Mouse (Mus musculus) hindlimb bud, embryonic 11.5 days (tissue): Measurements from ENCODE around the gene Adgrd1.

Experiments used
- DNase-seq: peaks from one replicate; pipeline ENCODE4 v3.0.0-alpha.2; 2012; ENCODE audit warnings: low read depth, low spot score; ENCODE audit errors: extremely low spot score

Gene Adgrd1

DNA sequence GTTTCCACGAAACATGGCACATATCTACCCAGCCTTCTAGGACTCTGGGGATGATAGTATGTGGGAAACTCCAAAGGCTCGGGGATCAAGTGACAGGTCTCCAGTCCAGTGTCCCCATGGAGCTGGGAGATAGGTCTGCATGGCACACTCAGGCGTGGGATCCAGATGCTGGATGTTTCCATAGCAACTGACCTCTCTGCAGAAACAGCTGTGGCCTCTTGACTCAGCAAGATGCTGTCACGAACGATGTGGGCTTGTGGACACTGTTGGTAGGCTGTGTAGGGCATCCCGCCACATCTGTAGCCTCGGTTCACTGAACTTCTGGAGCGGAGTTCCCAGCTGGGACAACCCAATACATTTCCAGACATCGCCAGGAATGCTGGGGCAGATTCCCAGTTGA is 51.9 kb downstream of the Adgrd1 start:
- no peak for DNase-seq

DNA sequence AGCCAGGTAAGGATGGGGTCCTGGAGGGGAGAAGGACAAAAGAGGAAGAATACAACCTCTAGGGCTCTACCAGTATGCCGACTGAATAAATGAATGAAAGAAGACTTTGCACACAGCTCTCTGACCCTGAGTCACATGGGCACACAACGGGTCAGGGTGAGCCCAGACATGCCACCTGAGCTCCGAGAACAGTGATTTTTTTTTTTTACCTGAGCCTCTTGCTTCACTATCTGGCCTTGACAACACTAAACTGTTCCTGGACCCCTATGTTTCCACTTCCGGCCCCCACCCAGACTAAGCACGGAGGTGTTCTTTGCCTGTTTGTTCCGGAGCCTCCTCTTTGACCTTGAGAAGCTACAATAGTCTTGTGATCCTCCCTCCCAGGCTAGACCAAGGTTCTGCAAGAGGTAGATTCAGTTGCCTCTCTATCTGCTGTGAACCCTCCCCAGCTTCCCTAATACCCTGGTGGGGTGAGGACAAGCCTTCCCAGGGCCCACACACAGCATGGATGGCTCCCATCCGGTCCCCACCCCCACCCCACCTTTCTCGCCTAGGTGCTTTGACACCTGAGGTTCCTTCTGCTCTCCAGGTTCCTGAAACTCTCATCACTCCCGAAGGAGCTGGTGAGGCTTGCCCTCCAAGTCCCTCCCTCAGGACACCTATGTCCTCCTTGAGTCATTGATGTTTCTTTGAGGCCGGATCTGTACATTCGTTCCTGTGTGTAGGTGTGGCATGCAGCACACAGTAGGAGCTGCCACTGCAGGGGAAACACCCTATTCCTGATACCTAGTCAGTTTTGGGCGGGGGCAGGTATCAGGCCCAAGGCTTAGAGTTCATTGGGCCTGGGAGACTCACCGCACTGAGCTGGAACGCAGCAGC is 58.7 kb downstream of the Adgrd1 start:
- DNase-seq: no peak

DNA sequence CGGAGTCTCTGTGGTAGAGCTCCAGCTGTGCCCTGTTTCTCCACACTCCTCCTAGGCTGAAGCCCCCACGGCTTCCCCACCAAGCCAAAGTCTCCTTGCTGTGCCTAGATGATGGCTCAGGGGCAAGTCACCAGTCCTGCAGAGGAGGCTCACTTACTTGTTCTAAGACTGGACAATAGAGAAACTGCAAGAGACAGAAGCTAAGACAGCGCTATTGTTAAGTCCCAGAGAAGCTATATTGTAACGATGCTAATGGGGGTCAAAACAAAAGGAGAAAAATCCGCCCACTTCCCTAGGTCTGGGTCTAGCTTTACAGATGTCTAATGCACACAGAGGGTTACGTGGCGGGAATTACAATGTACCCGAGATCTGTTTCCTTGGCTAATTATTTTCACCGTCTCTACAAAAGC is 59.4 kb downstream of the Adgrd1 start:
- no peak for DNase-seq

DNA sequence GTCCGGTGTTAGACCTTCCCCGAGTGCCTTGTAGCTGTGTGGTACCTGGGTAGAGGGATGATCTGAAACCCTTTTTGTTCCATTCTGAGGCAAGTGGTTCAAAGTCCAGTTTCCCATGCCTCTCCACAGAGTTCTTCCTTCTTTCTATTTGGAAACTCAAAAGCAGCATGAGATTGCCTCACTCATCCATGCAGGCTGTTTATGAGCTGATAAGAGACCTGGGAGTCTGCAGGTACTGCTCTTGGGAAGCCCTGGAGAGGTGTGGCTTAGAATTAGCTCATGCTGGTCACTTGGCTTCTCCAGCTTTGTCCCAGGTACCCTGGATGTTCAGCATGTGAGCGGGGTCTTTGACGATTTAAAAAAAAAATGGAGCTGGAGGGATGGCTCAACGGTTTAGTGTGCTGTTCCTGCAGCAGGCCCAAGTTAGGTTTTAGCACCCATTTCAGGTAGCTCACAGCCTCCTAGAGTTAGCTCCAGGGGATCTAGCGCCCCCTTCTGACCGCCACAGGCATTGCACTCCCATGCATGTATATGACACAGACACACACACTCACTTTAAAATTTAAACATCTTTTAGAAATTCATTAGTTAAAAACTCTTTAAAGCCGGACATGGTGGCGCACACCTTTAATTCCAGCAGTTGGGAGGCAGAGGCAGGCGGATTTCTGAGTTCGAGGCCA is 65.0 kb downstream of the Adgrd1 start:
- DNase-seq: no peak

DNA sequence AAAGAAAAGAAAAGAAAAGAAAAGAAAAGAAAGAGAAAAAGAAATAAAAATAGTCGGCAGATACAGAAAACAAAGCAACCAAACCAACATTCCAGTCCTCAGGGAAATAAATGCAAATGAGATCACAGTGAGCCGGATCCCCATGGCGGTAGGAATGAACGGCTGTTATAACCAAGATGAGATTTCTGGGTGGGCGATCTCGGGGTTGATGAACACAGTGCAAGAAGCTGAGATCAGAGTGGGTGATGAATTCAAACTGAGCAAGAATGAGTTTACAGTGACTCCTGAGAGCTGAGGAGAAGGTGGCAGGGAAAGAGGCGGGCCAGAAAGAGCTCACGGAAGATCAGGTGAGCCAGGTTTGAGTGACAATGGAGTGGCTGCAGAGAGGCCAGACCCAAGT is 66.9 kb downstream of the Adgrd1 start:
- DNase-seq: no peak

DNA sequence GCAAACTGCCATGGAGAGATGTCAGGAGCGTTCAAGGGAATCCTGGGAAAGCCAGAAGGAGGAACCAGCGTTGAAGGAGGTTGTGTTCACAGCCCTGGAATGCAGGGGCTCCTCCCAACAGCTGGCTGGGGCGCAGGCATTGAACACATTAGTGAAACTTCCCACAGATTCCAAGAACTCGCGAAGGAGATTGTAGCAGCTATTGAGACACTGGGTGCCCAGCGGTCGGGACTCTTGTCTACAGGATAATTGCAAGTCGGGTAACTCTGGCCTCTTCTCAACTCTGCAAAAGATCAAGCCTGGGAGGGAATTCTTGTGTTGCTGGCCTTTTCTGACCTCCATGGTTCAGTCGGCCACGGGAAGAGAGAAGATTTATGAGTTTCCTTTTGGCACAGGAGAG is 67.5 kb downstream of the Adgrd1 start:
- DNase-seq: no peak

DNA sequence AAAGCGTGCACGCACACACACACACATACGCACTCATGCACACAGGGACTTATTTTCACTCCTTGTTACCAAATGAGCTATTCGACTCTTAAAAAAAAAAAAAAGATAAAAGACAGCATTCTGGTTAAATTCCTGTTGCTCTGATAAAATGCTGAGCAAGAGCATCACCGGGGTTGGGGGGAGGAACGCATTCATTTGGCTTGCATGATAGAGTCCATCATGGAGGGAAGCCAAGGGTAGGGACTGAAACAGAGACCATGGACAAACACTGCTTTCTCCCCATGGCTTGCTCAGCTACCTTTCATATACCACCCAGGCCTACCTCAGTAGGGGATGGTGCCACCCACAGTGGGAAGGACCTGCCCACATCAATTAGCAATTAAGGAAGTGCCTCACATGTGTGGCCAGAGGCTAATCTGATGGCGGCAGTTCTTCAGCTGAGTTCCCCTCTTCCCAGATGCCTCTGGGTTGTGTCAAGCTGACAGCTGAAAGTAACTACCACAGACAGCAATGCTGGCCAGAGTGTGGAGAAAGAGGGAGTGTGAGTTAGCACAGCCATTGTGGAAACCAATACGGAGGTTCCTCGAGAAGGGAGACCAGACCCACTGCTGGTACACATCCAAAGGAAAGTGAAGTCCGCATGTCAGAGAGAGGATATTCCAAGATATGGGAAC is 68.5 kb downstream of the Adgrd1 start:
- DNase-seq: no peak

DNA sequence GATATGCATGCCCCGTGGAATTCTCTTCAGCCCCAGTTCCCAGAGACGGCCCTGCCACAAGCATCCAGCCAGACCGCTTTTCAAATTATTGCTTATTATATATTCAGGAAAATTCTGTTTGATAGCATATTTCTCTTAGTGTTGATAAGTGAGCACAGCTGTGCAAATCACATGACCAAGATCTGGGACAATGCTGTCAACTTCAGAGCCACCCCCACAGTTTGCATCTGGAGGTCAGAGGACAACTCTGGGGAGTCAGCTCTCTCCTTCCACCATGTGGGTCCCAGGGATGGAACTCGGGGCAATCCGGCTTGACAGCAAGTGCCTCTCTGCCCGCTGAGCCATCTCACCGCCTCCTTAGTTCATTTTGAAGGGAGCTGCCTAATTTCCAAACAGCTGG is 69.0 kb downstream of the Adgrd1 start:
- no peak for DNase-seq

DNA sequence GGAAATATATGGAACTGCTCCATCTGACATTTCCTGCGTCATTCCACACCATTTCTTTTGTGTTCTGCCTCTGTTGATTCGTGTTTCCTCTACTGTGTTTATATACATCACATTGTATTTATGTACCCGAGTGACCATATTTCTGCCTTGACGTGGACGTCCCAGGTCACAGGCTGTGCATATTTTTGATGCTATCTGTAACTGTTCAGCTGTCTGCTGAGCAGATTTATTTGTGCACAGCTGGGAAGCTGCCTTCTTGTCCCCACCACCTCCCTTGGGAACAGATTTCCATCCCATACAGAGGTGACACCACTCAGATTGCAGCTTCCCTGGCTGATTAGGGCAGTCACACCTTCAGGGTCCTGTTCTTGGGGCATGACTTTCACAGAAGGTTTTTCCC is 72.5 kb downstream of the Adgrd1 start:
- DNase-seq: no peak

DNA sequence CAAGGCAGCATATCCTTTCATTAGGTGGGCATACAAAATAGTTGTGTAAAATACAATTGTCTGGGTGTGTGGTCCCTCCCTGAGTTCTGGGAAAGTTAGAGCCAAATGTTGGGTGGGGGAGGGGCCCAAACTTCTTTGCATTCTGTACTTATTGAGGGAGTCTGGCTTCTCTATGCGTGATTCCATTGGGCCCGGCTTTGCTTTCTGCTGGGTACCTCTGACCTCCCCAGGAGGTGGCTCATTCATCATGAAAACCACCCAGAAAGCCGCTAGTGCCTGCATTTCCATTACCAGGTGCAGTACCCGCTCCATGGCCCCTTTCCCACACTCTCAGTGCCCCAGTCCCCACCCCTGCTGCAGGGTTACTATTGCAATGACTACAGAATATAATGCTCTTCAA is 73.0 kb downstream of the Adgrd1 start:
- no peak for DNase-seq

DNA sequence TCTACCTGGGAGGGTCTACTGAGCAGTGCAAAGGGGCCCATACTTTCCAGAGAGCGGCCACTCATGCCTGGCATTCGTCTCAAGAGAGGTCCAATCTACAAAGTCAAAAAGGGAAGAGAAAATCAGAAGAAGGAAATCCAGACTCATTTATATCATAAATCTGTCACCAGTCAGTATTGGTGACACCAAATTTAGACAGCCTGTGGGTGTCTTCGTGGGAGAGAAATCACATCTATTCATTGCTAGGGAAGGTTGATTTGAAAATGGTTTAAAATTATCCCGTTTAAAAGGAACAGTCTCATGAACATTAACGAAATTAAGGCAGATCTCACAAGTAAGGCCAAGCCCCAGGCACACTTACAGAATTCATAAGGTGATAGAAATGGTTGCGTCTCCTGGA is 76.0 kb downstream of the Adgrd1 start:
- no peak for DNase-seq

DNA sequence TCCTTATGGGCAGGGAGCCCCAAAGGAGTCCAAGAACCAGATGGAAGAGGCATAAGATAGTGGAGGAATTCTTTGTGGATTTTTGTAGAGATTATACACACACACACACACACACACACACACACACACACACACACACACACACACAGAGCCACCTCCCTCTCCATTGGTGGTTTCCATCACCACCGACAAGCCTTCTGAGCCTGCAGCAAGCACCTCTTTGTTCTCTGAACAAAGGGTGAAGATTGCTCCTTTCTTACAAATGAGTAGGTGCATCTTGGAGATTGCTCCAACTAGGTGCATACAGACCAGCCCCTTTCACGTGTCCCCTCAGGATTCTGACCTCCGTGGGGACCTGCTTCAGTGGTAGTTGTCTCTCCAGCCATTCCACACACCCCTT is 79.4 kb downstream of the Adgrd1 start:
- no peak for DNase-seq

DNA sequence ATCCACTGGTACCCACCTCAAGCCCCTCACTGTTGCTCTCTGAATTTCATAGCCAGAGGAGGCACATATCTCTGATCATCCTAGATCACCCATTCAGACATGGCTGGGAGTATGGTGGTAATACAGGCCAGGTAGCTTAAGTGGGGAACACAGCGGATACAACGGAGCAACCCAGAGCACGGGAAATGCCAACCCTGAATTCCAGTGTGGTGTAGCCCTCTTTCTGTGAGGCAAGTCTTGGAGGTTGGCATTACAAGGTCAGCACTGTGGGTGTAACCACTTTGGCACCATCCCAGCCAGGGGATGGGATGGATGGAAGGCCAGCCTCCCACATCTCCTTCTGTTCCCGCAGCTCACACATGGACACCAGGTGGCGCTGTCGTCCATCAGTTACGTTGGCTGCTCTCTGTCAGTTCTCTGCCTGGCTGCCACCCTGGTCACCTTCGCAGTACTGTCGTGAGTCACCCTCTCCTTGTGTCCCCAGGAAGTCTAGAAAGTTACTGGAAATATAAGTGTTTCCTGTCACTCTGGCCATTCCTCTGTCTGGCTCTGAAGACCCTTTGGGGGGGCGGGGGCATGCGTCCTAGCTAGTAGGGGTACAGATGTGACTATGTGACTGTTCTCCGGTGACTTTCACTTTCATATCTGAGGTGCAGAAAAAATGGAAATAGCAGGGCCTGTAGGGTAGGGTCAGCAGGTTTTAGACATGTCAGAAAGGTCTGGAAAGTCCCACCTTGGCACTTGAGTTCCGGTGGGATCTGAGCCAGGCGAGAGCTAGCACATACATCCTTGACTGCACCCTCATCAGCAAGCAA is 81.4 kb downstream of the Adgrd1 start:
- no peak for DNase-seq

DNA sequence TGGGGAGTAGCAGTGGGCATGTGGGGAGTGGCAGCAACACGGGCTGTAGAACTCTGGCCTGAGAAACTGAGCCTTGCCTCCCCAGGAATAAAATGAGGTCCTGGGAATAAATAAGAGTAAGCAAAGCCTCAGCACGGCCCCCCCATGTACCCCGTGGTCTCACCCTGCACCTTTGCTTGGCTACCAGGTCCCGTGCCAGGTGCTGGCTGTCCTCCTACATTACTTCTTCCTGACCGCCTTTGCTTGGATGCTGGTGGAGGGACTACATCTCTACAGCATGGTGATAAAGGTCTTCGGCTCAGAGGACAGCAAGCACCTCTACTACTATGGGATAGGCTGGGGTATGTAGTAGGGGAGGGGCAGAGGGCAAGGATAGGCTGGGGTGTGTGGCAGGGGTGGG is 82.8 kb downstream of the Adgrd1 start:
- no peak for DNase-seq

DNA sequence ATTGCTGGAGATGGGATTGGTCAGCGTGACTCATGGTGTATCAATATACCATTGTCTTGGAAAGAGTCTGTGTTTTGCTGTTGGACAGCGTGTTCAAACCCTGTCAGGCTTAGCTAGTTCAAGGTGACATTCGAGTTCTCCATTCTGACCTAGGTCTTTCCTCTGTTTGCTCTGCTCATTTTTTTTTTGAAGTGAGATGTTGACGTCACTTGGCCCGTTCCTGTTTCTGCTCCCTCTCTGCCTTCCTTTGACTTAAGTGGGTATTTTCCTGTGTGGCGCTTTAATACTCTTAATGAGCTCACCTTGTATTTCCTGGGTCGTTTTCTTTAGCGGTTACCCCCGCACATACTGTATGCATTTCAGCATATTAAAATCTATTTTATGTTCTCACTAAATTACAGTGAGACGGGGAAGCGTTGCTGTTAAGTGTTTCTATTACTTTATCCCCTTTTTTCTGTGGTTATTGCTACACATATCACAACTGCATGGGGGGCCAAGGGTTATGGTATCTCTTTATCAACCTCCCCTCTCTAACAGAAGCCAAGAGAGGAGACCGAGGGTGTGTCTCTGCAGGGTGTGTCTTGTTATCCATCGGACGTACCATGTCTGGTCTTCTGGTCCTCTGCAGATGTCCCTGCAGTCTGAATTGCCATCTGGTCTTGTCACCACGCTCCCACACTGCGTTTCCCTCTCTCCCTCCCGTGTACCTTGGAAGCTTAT is 83.6 kb downstream of the Adgrd1 start:
- DNase-seq: no peak

DNA sequence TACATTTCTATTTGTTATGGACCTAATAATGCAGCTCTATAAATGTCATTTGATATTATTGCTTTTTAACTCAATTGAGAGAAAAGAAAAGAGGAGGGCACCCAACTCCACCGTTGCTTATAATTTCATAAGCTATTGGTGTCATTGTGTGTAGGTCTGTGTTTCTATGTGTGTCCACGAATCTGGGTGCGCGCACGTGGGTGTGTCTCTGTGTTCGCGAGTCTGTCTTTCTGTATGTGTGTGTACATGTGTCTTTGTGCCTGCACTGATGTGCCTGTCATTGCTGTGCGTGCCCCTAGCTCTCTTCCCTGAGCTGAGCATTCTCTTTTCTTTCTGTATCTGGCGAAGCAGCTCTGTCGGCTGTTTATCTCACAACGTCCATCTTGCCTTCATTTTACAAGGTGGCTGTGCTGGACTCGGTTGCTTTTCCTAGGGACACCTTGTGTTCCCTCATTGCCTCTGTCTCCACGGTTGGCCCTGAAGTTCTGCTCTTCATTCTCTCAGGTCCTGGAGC is 84.2 kb downstream of the Adgrd1 start:
- no peak for DNase-seq

DNA sequence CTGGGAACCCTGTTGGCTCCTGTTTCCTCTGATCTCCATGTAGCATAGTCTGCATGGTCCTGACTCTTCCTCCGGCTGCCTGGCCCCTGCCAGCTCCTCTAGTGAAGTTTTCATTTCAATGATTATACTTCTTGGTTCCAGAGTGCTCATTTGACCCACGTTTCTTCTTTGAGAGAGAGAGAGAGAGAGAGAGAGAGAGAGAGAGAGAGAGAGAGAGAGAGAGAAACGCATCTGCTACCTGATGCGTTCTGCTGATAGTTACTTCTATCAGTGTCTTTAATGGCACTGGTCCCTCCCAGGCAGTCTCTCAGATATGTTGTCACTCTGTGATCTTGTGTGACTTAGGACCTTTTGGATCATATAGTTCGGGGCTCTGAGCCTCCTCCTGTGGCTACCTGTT is 84.9 kb downstream of the Adgrd1 start:
- no peak for DNase-seq

DNA sequence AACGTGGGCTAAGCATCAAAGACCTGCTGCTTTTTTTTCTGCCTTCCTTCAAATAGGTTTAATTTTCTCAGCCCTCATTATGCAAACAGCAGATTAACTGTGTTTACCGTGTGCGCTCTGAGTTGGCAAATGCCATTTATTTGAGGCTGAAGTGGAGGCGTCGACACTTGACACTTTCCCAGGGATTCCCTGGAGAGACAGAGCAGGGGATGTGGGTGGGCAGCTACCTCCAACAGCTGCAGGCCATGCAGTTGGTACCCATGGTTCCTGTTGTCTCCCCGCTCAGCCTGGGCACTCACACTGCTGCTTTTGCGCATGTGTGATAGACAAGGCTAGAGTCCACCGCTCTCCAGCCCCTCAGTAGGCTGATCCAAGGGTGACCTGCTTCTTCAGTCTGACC is 86.0 kb downstream of the Adgrd1 start:
- no peak for DNase-seq

DNA sequence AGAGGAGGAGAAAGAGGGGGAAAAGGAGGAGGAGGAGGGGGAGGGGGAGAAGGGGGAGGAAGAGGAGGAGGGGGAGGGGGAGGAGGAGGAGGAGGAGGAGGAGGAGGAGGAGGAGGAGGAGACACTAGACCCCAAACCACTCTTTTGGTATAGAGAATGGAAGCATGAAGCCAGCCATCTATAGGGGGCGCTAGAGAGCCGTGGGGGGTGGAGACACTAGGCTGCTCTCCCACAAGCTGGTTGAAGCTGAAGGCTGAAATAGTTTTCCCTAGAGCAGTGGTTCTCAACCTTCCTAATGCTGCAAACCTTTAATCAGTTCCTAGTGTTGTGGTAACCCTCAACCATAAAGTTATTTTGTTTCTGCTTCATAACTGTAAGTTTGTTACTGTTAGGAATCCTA is 89.7 kb downstream of the Adgrd1 start:
- DNase-seq: no peak

DNA sequence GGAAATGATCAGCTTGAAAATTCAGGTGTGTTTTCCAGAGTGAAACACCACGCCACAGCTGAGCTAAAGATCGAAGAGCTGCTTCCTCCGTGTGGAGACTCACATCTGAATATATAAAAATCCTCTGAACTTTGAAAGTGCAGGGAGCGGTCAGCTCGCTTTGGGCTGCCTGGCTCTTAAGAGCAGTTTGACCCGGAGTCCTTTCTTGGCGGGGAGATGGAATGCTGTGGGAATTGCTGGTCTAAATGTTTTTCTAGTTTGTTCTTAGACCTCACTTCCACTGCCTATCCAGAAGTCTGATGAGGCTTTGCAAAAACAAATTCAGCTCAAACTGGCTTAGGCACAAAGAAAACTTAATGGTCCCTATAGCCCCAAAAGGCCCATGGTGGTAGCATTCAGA is 90.4 kb downstream of the Adgrd1 start:
- no peak for DNase-seq
